9 mouse cellular contexts compared by ENCODE assay signal in the genomic region with DNA sequence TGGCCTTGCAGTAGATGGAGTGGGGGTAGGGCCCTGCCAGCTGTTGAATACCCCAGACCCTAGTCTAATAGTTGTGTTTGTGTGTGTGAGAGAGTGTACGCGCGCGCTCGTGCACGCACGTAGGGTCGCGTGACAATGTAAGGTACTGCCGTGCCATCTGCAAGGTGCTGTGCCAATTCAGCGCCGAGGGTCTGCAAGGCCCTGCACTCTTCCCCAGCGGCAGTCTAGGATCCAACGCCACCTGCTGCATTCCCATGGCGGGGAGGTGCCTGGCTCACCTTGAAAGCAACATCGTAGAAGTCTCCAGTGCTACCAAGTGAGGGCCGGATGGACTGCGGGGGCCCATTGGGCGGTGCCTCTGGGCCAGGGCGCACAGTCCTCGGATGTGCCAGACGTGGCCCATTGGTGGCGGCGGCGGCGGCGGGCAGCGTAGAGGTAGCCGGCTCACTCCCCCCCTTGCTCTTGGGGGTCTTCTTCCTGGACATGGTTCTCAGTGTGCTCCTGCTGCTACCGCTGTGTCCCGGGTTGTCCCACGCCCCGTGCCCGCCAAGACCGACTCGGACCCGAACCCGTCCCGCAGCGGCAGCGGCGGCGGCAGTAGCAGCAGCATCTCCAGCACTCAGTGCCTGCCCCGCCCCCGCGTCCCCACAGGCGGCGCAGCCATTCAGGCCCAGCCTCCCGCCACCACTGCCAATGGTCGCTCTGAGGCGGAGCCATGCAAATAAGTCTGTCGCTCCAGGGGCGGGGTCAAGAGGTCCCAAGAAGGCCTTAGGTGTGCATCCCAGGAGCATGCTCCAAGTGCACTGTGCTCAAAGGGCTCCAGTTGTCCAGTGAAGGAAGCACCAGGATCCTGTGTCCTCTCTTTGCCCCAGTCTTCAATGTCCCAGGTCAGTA. TPM values are rescaled to one million over a fixed set of nuclear protein-coding genes. Genes with fewer than 3 reads are reported as not detected.
DNase-seq lines count a peak whose midpoint lies in the region; ATAC-seq lines count a peak whose summit lies in the region.
"Had no signal": no experiment of that assay in that cellular context is flagged by ENCODE, and none has a peak within 500 bp of the region (broad histone marks: within the 10 kb centered on the region; RNA-seq: fewer than 3 reads in every experiment).

No protein-coding gene starts in this region.

- H3K27me3 ChIP-seq in hindbrain, embryonic 12.5 days = no peaks in the 10 kb centered on the region

- 0 out of 2 replicates have a peak, but pooled peaks have one; percentile 38 for ATAC-seq in hindbrain, embryonic 12.5 days (ENCODE audit: low FRiP score)

- H3K4me1 ChIP-seq in hindbrain, embryonic 12.5 days = peaks cover 45% of the 10 kb centered on the region

- H3K36me3 ChIP-seq in hindbrain, embryonic 12.5 days = 0 out of 2 replicates have a peak, but pooled peaks cover 10% of the 10 kb centered on the region

- peak overlapping the region; percentile 46 for H3K9ac ChIP-seq in hindbrain, embryonic 12.5 days

- peak overlapping the region; percentile 62 for H3K4me2 ChIP-seq in hindbrain, embryonic 12.5 days (replicated peaks)

- DNase-seq in R1 (ENCODE audit: low read depth, low spot score) = peak; percentile 98
- peak; percentile 87 to 93 for DNase-seq in cerebellum, postnatal 36 days
- peak; percentile 72 to 83 for DNase-seq in frontal cortex, postnatal 25 days (ENCODE audit: low spot score in 2 of 2)
- DNase-seq in layer of hippocampus, postnatal 36 days = peak; percentile 88 to 89
- DNase-seq in lung, postnatal 25 days (ENCODE audit: low spot score) = peak; percentile 90
- peak; percentile 85 for DNase-seq in retina, embryonic 14.5 days (ENCODE audit: low spot score)
- DNase-seq in thymus, postnatal 25 days = peak; percentile 85

- H3K27ac ChIP-seq in hindbrain, embryonic 12.5 days = no peak overlapping the region
- H3K27ac ChIP-seq: macrophage had no signal

- H3K9me3 ChIP-seq in hindbrain, embryonic 12.5 days (replicated peaks) = no peaks in the 10 kb centered on the region

- 9% methylated on average over 40 of the region's 53 CpGs for WGBS in hindbrain, embryonic 12.5 days

- H3K4me3 ChIP-seq in hindbrain, embryonic 12.5 days = peak overlapping the region; percentile 29

RNA-seq across cellular contexts. Expression of a gene that starts 0.7 kb away (rescaled TPM):
- 2.1 and 2.8 TPM in 2 replicates for polyA plus RNA-seq in hindbrain, embryonic 12.5 days (2016; fragmentation: Nextera tagmentation; extraction: Ambion mirVana)
- total RNA-seq in layer of hippocampus, postnatal 36 days (2021) = 10 to 100 TPM; 72.9 to 76.8 TPM
- polyA plus RNA-seq: macrophage had no signal

RNA-seq across cellular contexts. Expression of a gene that starts 5.6 kb away (rescaled TPM):
- polyA plus RNA-seq in hindbrain, embryonic 12.5 days (2016; fragmentation: Nextera tagmentation; extraction: Ambion mirVana) = 86.5 and 87.0 TPM in 2 replicates
- total RNA-seq in layer of hippocampus, postnatal 36 days (2021) = 10 to 100 TPM; 86.7 to 95.1 TPM

RNA-seq across cellular contexts. Expression of a gene that starts 16.3 kb away (rescaled TPM):
- 20.5 and 25.5 TPM in 2 replicates for polyA plus RNA-seq in hindbrain, embryonic 12.5 days (2016; fragmentation: Nextera tagmentation; extraction: Ambion mirVana)
- 10 to 100 TPM; 84.9 to 95.3 TPM for total RNA-seq in layer of hippocampus, postnatal 36 days (2021)

RNA-seq across cellular contexts. Expression of a gene that starts 44.9 kb away (rescaled TPM):
- 24.2 and 25.0 TPM in 2 replicates for polyA plus RNA-seq in hindbrain, embryonic 12.5 days (2016; fragmentation: Nextera tagmentation; extraction: Ambion mirVana)
- 100 to 1,000 TPM; 158 to 160 TPM for total RNA-seq in layer of hippocampus, postnatal 36 days (2021)
- polyA plus RNA-seq: macrophage had no signal

RNA-seq across cellular contexts. Expression of a gene that starts 54.5 kb away (rescaled TPM):
- polyA plus RNA-seq in hindbrain, embryonic 12.5 days (2016; fragmentation: Nextera tagmentation; extraction: Ambion mirVana) = 35.2 and 36.9 TPM in 2 replicates
- total RNA-seq in layer of hippocampus, postnatal 36 days (2021) = 10 to 100 TPM; 40.7 to 45.0 TPM
